Mouse (Mus musculus): ENCODE measurements around the gene Sqstm1. TPM values are rescaled to one million over a fixed set of nuclear protein-coding genes. Genes with fewer than 3 reads are reported as not detected.
"Not testable (repeated sequence)": the region's sequence is repeated elsewhere in the genome, so short reads cannot be mapped to it uniquely, and the experiment has no call there.

The Sqstm1 gene
- polyA plus RNA-seq, 1 experiment from 2014 or later, result 226 TPM

- ATAC-seq (ENCODE audit: insufficient number of reproducible peaks, insufficient read depth, low FRiP score, low read depth), result no peak
- no peaks in the 10 kb centered on the region for H3K9me3 ChIP-seq (ENCODE audit: control insufficient read depth, low read length)
- H3K27ac ChIP-seq (replicated peaks in 1 of 2; ENCODE audit: control insufficient read depth in 1 of 2, insufficient read depth in 1 of 2, low read depth in 2 of 2, low read length in 2 of 2), result 0 out of 4 replicates have a peak overlapping the region, but pooled peaks of 1 of the 2 experiments have one; percentile 33
- no peak overlapping the region for H3K4me2 ChIP-seq (ENCODE audit: low read length)
- H3K9ac ChIP-seq (ENCODE audit: low read length), result no peak overlapping the region; the same call in 1 of the 2 replicates
- 72% methylated on average over 5 of the region's 5 CpGs for WGBS
- no peak overlapping the region for H3K4me3 ChIP-seq (ENCODE audit: control insufficient read depth in 1 of 2, insufficient read depth in 1 of 2, low read depth in 1 of 2, low read length in 2 of 2)
- H3K4me1 ChIP-seq (ENCODE audit: control insufficient read depth in 2 of 2, insufficient read depth in 2 of 2, low read length in 2 of 2), result peaks cover 2 to 15% of the 10 kb centered on the region in 2 experiments
- H3K27me3 ChIP-seq (ENCODE audit: control insufficient read depth, insufficient read depth, low read length), result no peaks in the 10 kb centered on the region
- peaks cover 17% of the 10 kb centered on the region for H3K36me3 ChIP-seq (ENCODE audit: control insufficient read depth, insufficient read depth, low read length)
Observed at GRCm38 (mm10) chr11:50178532-50179488, 31.8 kb downstream of the Sqstm1 start.

- H3K36me3 ChIP-seq (ENCODE audit: control insufficient read depth, insufficient read depth, low read length), result peaks cover 17% of the 10 kb centered on the region
- H3K9ac ChIP-seq (ENCODE audit: low read length), result no peak overlapping the region
- H3K4me3 ChIP-seq (ENCODE audit: control insufficient read depth in 1 of 2, insufficient read depth in 1 of 2, low read depth in 1 of 2, low read length in 2 of 2), result no peak overlapping the region
- 62% methylated on average over 6 of the region's 6 CpGs for WGBS
- no peak overlapping the region for H3K4me2 ChIP-seq (ENCODE audit: low read length)
- H3K9me3 ChIP-seq (ENCODE audit: control insufficient read depth, low read length), result no peaks in the 10 kb centered on the region
- no peak overlapping the region for H3K27ac ChIP-seq (replicated peaks in 1 of 2; ENCODE audit: control insufficient read depth in 1 of 2, insufficient read depth in 1 of 2, low read depth in 2 of 2, low read length in 2 of 2)
- peaks cover 0 to 7% of the 10 kb centered on the region in 2 experiments; a peak in 3 of 4 replicates for H3K4me1 ChIP-seq (ENCODE audit: control insufficient read depth in 2 of 2, insufficient read depth in 2 of 2, low read length in 2 of 2)
- no peak for ATAC-seq (ENCODE audit: insufficient number of reproducible peaks, insufficient read depth, low FRiP score, low read depth)
- no peaks in the 10 kb centered on the region for H3K27me3 ChIP-seq (ENCODE audit: control insufficient read depth, insufficient read depth, low read length)
Observed at GRCm38 (mm10) chr11:50177111-50177510, 33.5 kb downstream of the Sqstm1 start.

GRCm38 (mm10) chr11:50176351-50176750, 34.3 kb downstream of the Sqstm1 start:
- ATAC-seq (ENCODE audit: insufficient number of reproducible peaks, insufficient read depth, low FRiP score, low read depth), result no peak
- Histone ChIP-seq H3K9me3 (ENCODE audit: control insufficient read depth, low read length) (no peaks in the 10 kb centered on the region), H3K27ac (replicated peaks in 1 of 2; ENCODE audit: control insufficient read depth in 1 of 2, insufficient read depth in 1 of 2, low read depth in 2 of 2, low read length in 2 of 2) (no peak overlapping the region), H3K4me1 (ENCODE audit: control insufficient read depth in 2 of 2, insufficient read depth in 2 of 2, low read length in 2 of 2) (peaks cover 0 to 7% of the 10 kb centered on the region in 2 experiments; a peak in 3 of 4 replicates), H3K27me3 (ENCODE audit: control insufficient read depth, insufficient read depth, low read length) (no peaks in the 10 kb centered on the region), H3K9ac (ENCODE audit: low read length) (no peak overlapping the region), H3K36me3 (ENCODE audit: control insufficient read depth, insufficient read depth, low read length) (peaks cover 24% of the 10 kb centered on the region), H3K4me3 (ENCODE audit: control insufficient read depth in 1 of 2, insufficient read depth in 1 of 2, low read depth in 1 of 2, low read length in 2 of 2) (no peak overlapping the region), H3K4me2 (ENCODE audit: low read length) (no peak overlapping the region)
- 84% methylated on average over 3 of the region's 3 CpGs for WGBS

- no peaks in the 10 kb centered on the region for H3K27me3 ChIP-seq (ENCODE audit: control insufficient read depth, insufficient read depth, low read length)
- peak; percentile 98 for ATAC-seq (ENCODE audit: insufficient number of reproducible peaks, insufficient read depth, low FRiP score, low read depth)
- H3K9ac ChIP-seq (ENCODE audit: low read length), result peak overlapping the region; percentile 87
- peak overlapping the region; percentile 66 to 76 for H3K4me3 ChIP-seq (ENCODE audit: control insufficient read depth in 1 of 2, insufficient read depth in 1 of 2, low read depth in 1 of 2, low read length in 2 of 2)
- under 1% methylated on average over 26 of the region's 27 CpGs for WGBS
- no peaks in the 10 kb centered on the region for H3K9me3 ChIP-seq (ENCODE audit: control insufficient read depth, low read length)
- peaks cover 39% of the 10 kb centered on the region for H3K36me3 ChIP-seq (ENCODE audit: control insufficient read depth, insufficient read depth, low read length)
- H3K4me1 ChIP-seq (ENCODE audit: control insufficient read depth in 2 of 2, insufficient read depth in 2 of 2, low read length in 2 of 2), result peaks cover 0 to 7% of the 10 kb centered on the region in 2 experiments; a peak in 3 of 4 replicates
- peak overlapping the region; percentile 95 for H3K4me2 ChIP-seq (ENCODE audit: low read length)
- no peak overlapping the region; a peak in 1 of 4 replicates for H3K27ac ChIP-seq (replicated peaks in 1 of 2; ENCODE audit: control insufficient read depth in 1 of 2, insufficient read depth in 1 of 2, low read depth in 2 of 2, low read length in 2 of 2)
Observed at GRCm38 (mm10) chr11:50174730-50175187, 35.9 kb downstream of the Sqstm1 start.

GRCm38 (mm10) chr11:50174111-50174729, 36.4 kb downstream of the Sqstm1 start, which contains the start of gene Mrnip:
Mrnip (plus strand) TSS chr11:50174444.
- Histone ChIP-seq H3K4me3 (ENCODE audit: control insufficient read depth in 1 of 2, insufficient read depth in 1 of 2, low read depth in 1 of 2, low read length in 2 of 2) (peak within 1 kb of the TSS; percentile 66 to 76), H3K4me2 (ENCODE audit: low read length) (peak within 1 kb of the TSS; percentile 95), H3K9ac (ENCODE audit: low read length) (peak within 1 kb of the TSS; percentile 87), H3K27ac (replicated peaks in 1 of 2; ENCODE audit: control insufficient read depth in 1 of 2, insufficient read depth in 1 of 2, low read depth in 2 of 2, low read length in 2 of 2) (peak within 1 kb of the TSS in 1 of 2 experiments; percentile 43; a peak in 3 of 4 replicates), H3K36me3 (ENCODE audit: control insufficient read depth, insufficient read depth, low read length) (peaks cover 44% of the 10 kb centered on the region)
- not testable (repeated sequence) for H3K9me3 ChIP-seq (ENCODE audit: control insufficient read depth, low read length); H3K27me3 ChIP-seq (ENCODE audit: control insufficient read depth, insufficient read depth, low read length); ATAC-seq (ENCODE audit: insufficient number of reproducible peaks, insufficient read depth, low FRiP score, low read depth); H3K4me1 ChIP-seq (ENCODE audit: control insufficient read depth in 2 of 2, insufficient read depth in 2 of 2, low read length in 2 of 2)
- WGBS, result 4% methylated on average over 19 of the region's 19 CpGs

GRCm38 (mm10) chr11:50168352-50168751, 42.3 kb downstream of the Sqstm1 start:
- WGBS, result 81% methylated on average over 5 of the region's 5 CpGs
- H3K27me3 ChIP-seq (ENCODE audit: control insufficient read depth, insufficient read depth, low read length), result no peaks in the 10 kb centered on the region
- H3K36me3 ChIP-seq (ENCODE audit: control insufficient read depth, insufficient read depth, low read length), result peaks cover 71% of the 10 kb centered on the region
- no peak overlapping the region for H3K4me2 ChIP-seq (ENCODE audit: low read length)
- H3K9me3 ChIP-seq (ENCODE audit: control insufficient read depth, low read length), result no peaks in the 10 kb centered on the region
- no peak overlapping the region for H3K4me3 ChIP-seq (ENCODE audit: control insufficient read depth in 1 of 2, insufficient read depth in 1 of 2, low read depth in 1 of 2, low read length in 2 of 2)
- H3K27ac ChIP-seq (replicated peaks in 1 of 2; ENCODE audit: control insufficient read depth in 1 of 2, insufficient read depth in 1 of 2, low read depth in 2 of 2, low read length in 2 of 2), result no peak overlapping the region
- ATAC-seq (ENCODE audit: insufficient number of reproducible peaks, insufficient read depth, low FRiP score, low read depth), result no peak
- H3K4me1 ChIP-seq (ENCODE audit: control insufficient read depth in 2 of 2, insufficient read depth in 2 of 2, low read length in 2 of 2), result no peaks in the 10 kb centered on the region
- H3K9ac ChIP-seq (ENCODE audit: low read length), result no peak overlapping the region

GRCm38 (mm10) chr11:50162338-50163050, 48.1 kb downstream of the Sqstm1 start:
- Histone ChIP-seq H3K9me3 (ENCODE audit: control insufficient read depth, low read length) (no peaks in the 10 kb centered on the region), H3K4me3 (ENCODE audit: control insufficient read depth in 1 of 2, insufficient read depth in 1 of 2, low read depth in 1 of 2, low read length in 2 of 2) (no peak overlapping the region), H3K27me3 (ENCODE audit: control insufficient read depth, insufficient read depth, low read length) (no peaks in the 10 kb centered on the region), H3K4me2 (ENCODE audit: low read length) (no peak overlapping the region), H3K9ac (ENCODE audit: low read length) (no peak overlapping the region), H3K4me1 (ENCODE audit: control insufficient read depth in 2 of 2, insufficient read depth in 2 of 2, low read length in 2 of 2) (no peaks in the 10 kb centered on the region; a peak in 1 of 4 replicates), H3K36me3 (ENCODE audit: control insufficient read depth, insufficient read depth, low read length) (peaks cover 78% of the 10 kb centered on the region), H3K27ac (replicated peaks in 1 of 2; ENCODE audit: control insufficient read depth in 1 of 2, insufficient read depth in 1 of 2, low read depth in 2 of 2, low read length in 2 of 2) (no peak overlapping the region)
- 95% methylated on average over 3 of the region's 3 CpGs for WGBS
- no peak for ATAC-seq (ENCODE audit: insufficient number of reproducible peaks, insufficient read depth, low FRiP score, low read depth)

All from heart, embryonic 14.5 days (tissue).